Mouse (Mus musculus): ENCODE measurements at regions not wholly inside any gene's neighbourhood (a gene's known extent, or its start where the extent isn't known, plus 50 kb on each side); places are given as distances from the start of the nearest gene placed in this dataset.

- Histone ChIP-seq H3K27me3 (peaks cover 10% of the 10 kb centered on the region), H3K9ac (no peak overlapping the region), H3K4me2 (replicated peaks) (no peak overlapping the region), H3K4me1 (peaks cover 20% of the 10 kb centered on the region), H3K9me3 (no peaks in the 10 kb centered on the region), H3K4me3 (no peak overlapping the region), H3K36me3 (no peaks in the 10 kb centered on the region), H3K27ac (no peak overlapping the region)
- ATAC-seq (ENCODE audit: low FRiP score, low read depth): no peak
- WGBS: 78% methylated on average over 5 of the region's 5 CpGs
These were observed 155.5 kb upstream of the Ppp2r3a start for GRCm38 (mm10) chr9:101407141-101407540.

- ATAC-seq (ENCODE audit: low FRiP score, low read depth): no peak
- WGBS: 48% methylated on average over 13 of the region's 13 CpGs
These were observed 153.0 kb upstream of the Ppp2r3a start for GRCm38 (mm10) chr9:101404441-101405081.

GRCm38 (mm10) chr9:101404034-101404433 lies 152.4 kb upstream of the Ppp2r3a start:
- ATAC-seq (ENCODE audit: low FRiP score, low read depth): no peak
- H3K27me3 ChIP-seq: peaks cover 10% of the 10 kb centered on the region
- H3K4me2 ChIP-seq (replicated peaks): no peak overlapping the region
- H3K27ac ChIP-seq: no peak overlapping the region
- no peak overlapping the region for H3K9ac ChIP-seq
- whole genome bisulfite sequencing: 61% methylated on average over 3 of the region's 3 CpGs
- H3K36me3 ChIP-seq: no peaks in the 10 kb centered on the region
- no peaks in the 10 kb centered on the region for H3K9me3 ChIP-seq
- H3K4me3 ChIP-seq: no peak overlapping the region
- H3K4me1 ChIP-seq: peaks cover 11% of the 10 kb centered on the region; the same call in 1 of the 2 replicates

More at GRCm38 (mm10) chr9:101404441-101405081, 153.0 kb upstream of the Ppp2r3a start:
- no peaks in the 10 kb centered on the region for H3K9me3 ChIP-seq
- no peak overlapping the region for H3K9ac ChIP-seq
- H3K4me3 ChIP-seq: no peak overlapping the region
- H3K4me2 ChIP-seq (replicated peaks): no peak overlapping the region
- no peaks in the 10 kb centered on the region for H3K36me3 ChIP-seq
- no peak overlapping the region for H3K27ac ChIP-seq
- peaks cover 11% of the 10 kb centered on the region; the same call in 1 of the 2 replicates for H3K4me1 ChIP-seq
- H3K27me3 ChIP-seq: peaks cover 10% of the 10 kb centered on the region

GRCm38 (mm10) chr9:101402544-101403194 lies 151.1 kb upstream of the Ppp2r3a start:
- Histone ChIP-seq H3K27me3 (peaks cover 9% of the 10 kb centered on the region), H3K4me3 (no peak overlapping the region), H3K9me3 (no peaks in the 10 kb centered on the region), H3K27ac (no peak overlapping the region), H3K4me2 (replicated peaks) (no peak overlapping the region), H3K36me3 (no peaks in the 10 kb centered on the region), H3K4me1 (peaks cover 11% of the 10 kb centered on the region; the same call in 1 of the 2 replicates), H3K9ac (no peak overlapping the region)
- ATAC-seq (ENCODE audit: low FRiP score, low read depth): no peak
- 12% methylated on average over 9 of the region's 9 CpGs for WGBS

GRCm38 (mm10) chr9:101401416-101401815 lies 149.8 kb upstream of the Ppp2r3a start:
- peaks cover 7% of the 10 kb centered on the region; the same call in 1 of the 2 replicates for H3K27me3 ChIP-seq
- ATAC-seq (ENCODE audit: low FRiP score, low read depth): no peak
- peaks cover 11% of the 10 kb centered on the region; the same call in 1 of the 2 replicates for H3K4me1 ChIP-seq
- no peaks in the 10 kb centered on the region for H3K9me3 ChIP-seq
- no peak overlapping the region for H3K27ac ChIP-seq
- no peak overlapping the region for H3K4me2 ChIP-seq (replicated peaks)
- WGBS: 88% methylated on average over 9 of the region's 9 CpGs
- no peaks in the 10 kb centered on the region for H3K36me3 ChIP-seq
- no peak overlapping the region for H3K9ac ChIP-seq
- no peak overlapping the region for H3K4me3 ChIP-seq

- 81% methylated on average over 3 of the region's 3 CpGs for WGBS
These were observed 147.3 kb upstream of the Ppp2r3a start for GRCm38 (mm10) chr9:101398858-101399257.

GRCm38 (mm10) chr9:101369380-101369779 lies 117.8 kb upstream of the Ppp2r3a start:
- WGBS: 56% methylated on average over 2 of the region's 2 CpGs
- ATAC-seq (ENCODE audit: low FRiP score, low read depth): no peak
- Histone ChIP-seq H3K9me3 (no peaks in the 10 kb centered on the region), H3K4me2 (replicated peaks) (no peak overlapping the region), H3K4me1 (no peaks in the 10 kb centered on the region), H3K36me3 (no peaks in the 10 kb centered on the region), H3K9ac (no peak overlapping the region), H3K27me3 (no peaks in the 10 kb centered on the region), H3K4me3 (no peak overlapping the region), H3K27ac (no peak overlapping the region)

More at GRCm38 (mm10) chr9:101398858-101399257, 147.3 kb upstream of the Ppp2r3a start:
- Histone ChIP-seq H3K4me1 (0 out of 2 replicates have a peak, but pooled peaks cover 3% of the 10 kb centered on the region), H3K27ac (no peak overlapping the region), H3K36me3 (no peaks in the 10 kb centered on the region), H3K27me3 (no peaks in the 10 kb centered on the region), H3K9me3 (no peaks in the 10 kb centered on the region), H3K4me3 (no peak overlapping the region), H3K4me2 (replicated peaks) (no peak overlapping the region), H3K9ac (no peak overlapping the region)
- no peak for ATAC-seq (ENCODE audit: low FRiP score, low read depth)

GRCm38 (mm10) chr9:101356607-101357006 lies 105.0 kb upstream of the Ppp2r3a start:
- Histone ChIP-seq H3K4me3 (no peak overlapping the region), H3K36me3 (no peaks in the 10 kb centered on the region), H3K9ac (no peak overlapping the region), H3K27ac (no peak overlapping the region), H3K9me3 (no peaks in the 10 kb centered on the region), H3K4me2 (replicated peaks) (no peak overlapping the region), H3K27me3 (no peaks in the 10 kb centered on the region), H3K4me1 (no peaks in the 10 kb centered on the region)
- 20% methylated on average over 6 of the region's 6 CpGs for WGBS
- no peak for ATAC-seq (ENCODE audit: low FRiP score, low read depth)

GRCm38 (mm10) chr9:101348771-101349170 lies 97.2 kb upstream of the Ppp2r3a start:
- no peak overlapping the region for H3K4me3 ChIP-seq
- 88% methylated on average over 4 of the region's 4 CpGs for WGBS
- no peak for ATAC-seq (ENCODE audit: low FRiP score, low read depth)

GRCm38 (mm10) chr9:101342887-101343286 lies 91.3 kb upstream of the Ppp2r3a start:
- WGBS: 61% methylated on average over 5 of the region's 5 CpGs
- no peak for ATAC-seq (ENCODE audit: low FRiP score, low read depth)
- no peaks in the 10 kb centered on the region for H3K4me1 ChIP-seq
- H3K27ac ChIP-seq: no peak overlapping the region
- H3K4me2 ChIP-seq (replicated peaks): no peak overlapping the region
- H3K36me3 ChIP-seq: no peaks in the 10 kb centered on the region
- H3K4me3 ChIP-seq: no peak overlapping the region
- H3K9me3 ChIP-seq: no peaks in the 10 kb centered on the region
- no peak overlapping the region for H3K9ac ChIP-seq
- H3K27me3 ChIP-seq: no peaks in the 10 kb centered on the region

More at GRCm38 (mm10) chr9:101348771-101349170, 97.2 kb upstream of the Ppp2r3a start:
- H3K4me1 ChIP-seq: no peaks in the 10 kb centered on the region
- no peak overlapping the region for H3K4me2 ChIP-seq (replicated peaks)
- no peaks in the 10 kb centered on the region for H3K9me3 ChIP-seq
- H3K27me3 ChIP-seq: no peaks in the 10 kb centered on the region
- H3K36me3 ChIP-seq: no peaks in the 10 kb centered on the region
- H3K9ac ChIP-seq: no peak overlapping the region
- H3K27ac ChIP-seq: no peak overlapping the region

- H3K9ac ChIP-seq: no peak overlapping the region
- H3K4me3 ChIP-seq: no peak overlapping the region
- H3K36me3 ChIP-seq: no peaks in the 10 kb centered on the region
- WGBS: 53% methylated on average over 11 of the region's 11 CpGs
- H3K27me3 ChIP-seq: no peaks in the 10 kb centered on the region
- no peaks in the 10 kb centered on the region for H3K4me1 ChIP-seq
- H3K9me3 ChIP-seq: no peaks in the 10 kb centered on the region
- no peak overlapping the region for H3K4me2 ChIP-seq (replicated peaks)
- ATAC-seq (ENCODE audit: low FRiP score, low read depth): no peak
- no peak overlapping the region for H3K27ac ChIP-seq
These were observed 89.3 kb upstream of the Ppp2r3a start for GRCm38 (mm10) chr9:101340796-101341465.
